Mouse (Mus musculus) heart, postnatal 0 days (tissue): ENCODE measurements around the gene Gm10142. TPM values are rescaled to one million over a fixed set of nuclear protein-coding genes. Genes with fewer than 3 reads are reported as not detected.
"Not testable (repeated sequence)": the region's sequence is repeated elsewhere in the genome, so short reads cannot be mapped to it uniquely, and the experiment has no call there.

Source experiments
- ATAC-seq: fragments of 200-750 bp; cut with Nextera tagmentation; 2 replicates; pipeline ENCODE4 v1.8.0; 2017; ENCODE audit warnings: low read depth, moderate number of reproducible peaks, moderate library complexity; ENCODE audit not compliant: insufficient read depth
- DNase-seq: peaks from one replicate; pipeline ENCODE4 v3.0.0-alpha.2; 2016; ENCODE audit warnings: low spot score
- H3K27ac ChIP-seq: fragments of 300-500 bp; sonication (generic); 2 replicates; pipeline ENCODE4 v1.5.1; 2014; ENCODE audit warnings: low read depth, mild to moderate bottlenecking
- H3K27me3 ChIP-seq: fragments of 300-500 bp; sonication (generic); 2 replicates; pipeline ENCODE4 v1.6.1; 2014; ENCODE audit warnings: low read length, mixed read lengths; ENCODE audit not compliant: control insufficient read depth, insufficient read depth
- H3K36me3 ChIP-seq: fragments of 300-500 bp; sonication (generic); replicated peaks from 2 replicates; pipeline ENCODE4 v1.6.1; 2014; ENCODE audit warnings: low read length, mixed read lengths; ENCODE audit not compliant: control insufficient read depth, insufficient read depth
- H3K4me1 ChIP-seq: fragments of 300-500 bp; sonication (generic); 2 replicates; pipeline ENCODE4 v1.6.1; 2014; ENCODE audit warnings: antibody characterized with exemption; ENCODE audit not compliant: control insufficient read depth, insufficient read depth
- H3K4me2 ChIP-seq: fragments of 300-500 bp; sonication (generic); 2 replicates; pipeline ENCODE4 v1.6.1; 2014; ENCODE audit warnings: low read depth, mild to moderate bottlenecking, low read length, moderate library complexity
- H3K4me3 ChIP-seq: fragments of 300-500 bp; sonication (generic); 2 replicates; pipeline ENCODE4 v1.5.1; 2014; ENCODE audit warnings: low read depth, low read length
- H3K9ac ChIP-seq: fragments of 300-500 bp; sonication (generic); replicated peaks from 2 replicates; pipeline ENCODE4 v1.6.1; 2014; ENCODE audit warnings: low read depth, low read length, mixed read lengths
- H3K9me3 ChIP-seq: fragments of 300-500 bp; sonication (generic); replicated peaks from 2 replicates; pipeline ENCODE4 v1.6.1; 2016; ENCODE audit warnings: low read length; ENCODE audit not compliant: control insufficient read depth
- CTCF ChIP-seq: IDR thresholded peaks from 2 replicates; pipeline ENCODE4 v1.5.1; 2016; ENCODE audit warnings: antibody characterized with exemption, control low read depth, low read depth
- EP300 ChIP-seq: IDR thresholded peaks from 2 replicates; pipeline ENCODE4 v1.6.1; 2016; ENCODE audit warnings: antibody characterized with exemption, low read depth
- WGBS: fragments of 180-500 bp; shearing (Covaris S2); extraction: QIAGEN DNeasy Blood & Tissue Kit; methylation state at CpG from one replicate; pipeline ENCODE4 v1.1.7; 2014; 5-methylcytosine and 5-hydroxymethylcytosine counted together
- polyA plus RNA-seq: library from polyadenylated mRNA; unstranded; fragments of >200 nt; fragmentation: Nextera tagmentation; extraction: Ambion mirVana; gene quantifications from 2 replicates; pipeline ENCODE4 v1.2.1, GENCODE M21; 2015
- total RNA-seq: library from RNA; depleted of rRNA; stranded (reverse); fragments of >200 nt; gene quantifications from 2 replicates; pipeline ENCODE4 v1.2.3, GENCODE M21; 2014; ENCODE audit warnings: low replicate concordance

Gm10142 gene
- total and polyA plus RNA-seq, 2 experiments from 2014 or later: not detected

- 21% methylated on average over 4 of the region's 4 CpGs for WGBS
- no peak within 1 kb of the TSS for H3K9ac ChIP-seq
- no peak for ATAC-seq
Measured at GRCm38 (mm10) chr10:77697133-77697532, 18.5 kb upstream of the Gm10142 start, which contains the start of gene Gm9508. TSS of gene Gm9508 (minus strand) at chr10:77697233.

GRCm38 (mm10) chr10:77706326-77706725 lies 9.3 kb upstream of the Gm10142 start, which contains the start of gene Gm10272:
TSS of gene Gm10272 (plus strand) at chr10:77706626.
- H3K4me3 ChIP-seq: no peak within 1 kb of the TSS
- WGBS: 87% methylated on average over 1 of the region's 1 CpGs
- no peak for DNase-seq
- no peaks in the 10 kb centered on the region for H3K4me1 ChIP-seq
- TF ChIP-seq CTCF (no peak), EP300 (no peak)
- ATAC-seq: no peak
- H3K4me2 ChIP-seq: no peak within 1 kb of the TSS
- H3K9ac ChIP-seq: no peak within 1 kb of the TSS
- H3K9me3 ChIP-seq: peaks cover 12% of the 10 kb centered on the region; the same call in 1 of the 2 replicates
- no peaks in the 10 kb centered on the region for H3K36me3 ChIP-seq
- H3K27me3 ChIP-seq: no peaks in the 10 kb centered on the region
- no peak within 1 kb of the TSS for H3K27ac ChIP-seq

More at GRCm38 (mm10) chr10:77697133-77697532, 18.5 kb upstream of the Gm10142 start, which contains the start of gene Gm9508:
- Histone ChIP-seq H3K36me3 (no peaks in the 10 kb centered on the region), H3K4me1 (no peaks in the 10 kb centered on the region), H3K4me3 (no peak within 1 kb of the TSS), H3K4me2 (no peak within 1 kb of the TSS), H3K27ac (no peak within 1 kb of the TSS), H3K9me3 (peaks cover 11% of the 10 kb centered on the region; the same call in 1 of the 2 replicates), H3K27me3 (no peaks in the 10 kb centered on the region)
- no peak for DNase-seq
- TF ChIP-seq EP300: no peak

GRCm38 (mm10) chr10:77709831-77710230 lies 5.8 kb upstream of the Gm10142 start:
- H3K4me2 ChIP-seq: no peak overlapping the region
- no peaks in the 10 kb centered on the region for H3K36me3 ChIP-seq
- H3K9me3 ChIP-seq: 0 out of 2 replicates have a peak, but pooled peaks cover 5% of the 10 kb centered on the region
- H3K4me3 ChIP-seq: no peak overlapping the region
- ATAC-seq (no peak), DNase-seq (no peak)
- no peak overlapping the region for H3K9ac ChIP-seq
- TF ChIP-seq EP300 (no peak), CTCF (peak; percentile 16)
- 61% methylated on average over 3 of the region's 3 CpGs for WGBS
- H3K27ac ChIP-seq: no peak overlapping the region
- no peaks in the 10 kb centered on the region for H3K4me1 ChIP-seq
- H3K27me3 ChIP-seq: no peaks in the 10 kb centered on the region

GRCm38 (mm10) chr10:77711157-77711556 lies 4.5 kb upstream of the Gm10142 start, which contains the start of gene Gm10024:
TSS of gene Gm10024 (plus strand) at chr10:77711457.
- not testable (repeated sequence) for ATAC-seq, H3K27me3 ChIP-seq, H3K27ac ChIP-seq, H3K9ac ChIP-seq, H3K4me1 ChIP-seq, H3K4me2 ChIP-seq, H3K36me3 ChIP-seq, H3K9me3 ChIP-seq, H3K4me3 ChIP-seq, DNase-seq

GRCm38 (mm10) chr10:77713734-77714133 lies 1.9 kb upstream of the Gm10142 start:
- Histone ChIP-seq H3K36me3 (no peaks in the 10 kb centered on the region), H3K4me3 (no peak overlapping the region), H3K9me3 (0 out of 2 replicates have a peak, but pooled peaks cover 5% of the 10 kb centered on the region), H3K27ac (no peak overlapping the region), H3K4me1 (no peaks in the 10 kb centered on the region), H3K27me3 (no peaks in the 10 kb centered on the region), H3K9ac (no peak overlapping the region), H3K4me2 (no peak overlapping the region)
- DNase-seq (no peak), ATAC-seq (no peak)
- no peak for TF ChIP-seq EP300
- TF ChIP-seq CTCF: no peak
- WGBS: 52% methylated on average over 4 of the region's 4 CpGs

GRCm38 (mm10) chr10:77720299-77720698 lies 4.7 kb downstream of the Gm10142 start, which contains the start of gene Krtap12-1:
TSS of gene Krtap12-1 (plus strand) at chr10:77720599.
- not testable (repeated sequence) for DNase-seq
- 72% methylated on average over 1 of the region's 1 CpGs for WGBS

More at GRCm38 (mm10) chr10:77720299-77720698, 4.7 kb downstream of the Gm10142 start, which contains the start of gene Krtap12-1:
- not testable (repeated sequence) for H3K27ac ChIP-seq, H3K9me3 ChIP-seq, H3K4me1 ChIP-seq, H3K4me3 ChIP-seq, H3K9ac ChIP-seq, H3K27me3 ChIP-seq, ATAC-seq, H3K4me2 ChIP-seq, H3K36me3 ChIP-seq
